Mouse (Mus musculus) spleen, adult 2 months (tissue): Measurements from ENCODE around the gene Gen1.

Experiments used
- CTCF ChIP-seq: fragments of 200-500 bp; IDR thresholded peaks from 2 replicates; pipeline ENCODE4 v1.5.1; 2011; ENCODE audit warnings: mild to moderate bottlenecking, inconsistent platforms; ENCODE audit not compliant: insufficient read depth, insufficient read length, insufficient replicate concordance; ENCODE audit errors: extremely low read depth
- POLR2A ChIP-seq: fragments of 200-500 bp; IDR thresholded peaks from 2 replicates; pipeline ENCODE4 v1.6.1; 2011; ENCODE audit warnings: low read depth, low read length, inconsistent platforms

DNA sequence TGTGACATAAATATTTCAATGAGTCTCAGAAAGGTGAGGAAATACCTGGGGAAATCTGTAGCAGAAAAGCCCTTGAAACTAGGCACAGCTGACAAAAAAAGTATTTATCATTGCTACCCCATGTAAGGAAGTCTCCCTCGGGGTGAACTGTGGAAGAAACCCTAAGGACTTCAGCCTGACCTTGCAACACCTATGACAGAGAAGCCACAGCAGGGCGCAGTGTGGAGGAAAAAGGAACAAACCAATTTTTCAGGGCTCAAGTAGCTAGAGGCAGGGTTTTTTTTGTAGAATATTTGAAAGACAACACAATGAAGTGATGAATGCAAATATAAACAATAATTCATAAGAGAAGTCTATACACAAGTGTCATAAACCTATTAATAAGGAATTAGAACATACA, 29.6 kb downstream of the Gen1 start:
- TF ChIP-seq POLR2A (no peak), CTCF (no peak)
